Mouse (Mus musculus) forebrain, embryonic 10.5 days (tissue): Measurements from ENCODE around the gene Phex. TPM values are rescaled to one million over a fixed set of nuclear protein-coding genes. Genes with fewer than 3 reads are reported as not detected.

Experiments
- DNase-seq: peaks from one replicate; pipeline ENCODE4 v3.0.0-alpha.2; 2017; ENCODE audit warnings: low spot score; ENCODE audit errors: extremely low spot score
- H3K27ac ChIP-seq: fragments of 300-500 bp; sonication (generic); 2 replicates; pipeline ENCODE4 v1.5.1; 2016; ENCODE audit warnings: mild to moderate bottlenecking
- H3K27me3 ChIP-seq: fragments of 300-500 bp; sonication (generic); 2 replicates; pipeline ENCODE4 v1.6.1; 2016; ENCODE audit warnings: mild to moderate bottlenecking; ENCODE audit not compliant: poor library complexity, severe bottlenecking
- H3K36me3 ChIP-seq: fragments of 300-500 bp; sonication (generic); replicated peaks from 2 replicates; pipeline ENCODE4 v1.6.1; 2016; ENCODE audit warnings: mild to moderate bottlenecking, moderate library complexity
- H3K4me1 ChIP-seq: fragments of 300-500 bp; sonication (generic); 2 replicates; pipeline ENCODE4 v1.6.1; 2016
- H3K4me3 ChIP-seq: fragments of 300-500 bp; sonication (generic); 2 replicates; pipeline ENCODE4 v1.5.1; 2016; ENCODE audit warnings: mild to moderate bottlenecking, moderate library complexity
- H3K9me3 ChIP-seq: fragments of 300-500 bp; sonication (generic); 2 replicates; pipeline ENCODE4 v1.6.1; 2016; ENCODE audit warnings: mild to moderate bottlenecking, moderate library complexity
- WGBS: fragments of 180-500 bp; shearing (Covaris S2); methylation state at CpG from one replicate; pipeline ENCODE4 v1.1.7; 2016; 5-methylcytosine and 5-hydroxymethylcytosine counted together
- polyA plus RNA-seq: library from polyadenylated mRNA; unstranded; fragments of >200 nt; fragmentation: Nextera tagmentation; extraction: Ambion mirVana; gene quantifications from 2 replicates; pipeline ENCODE4 v1.2.1, GENCODE M21; 2016

The Phex gene
- 0.10 and 0.19 TPM in 2 replicates for polyA plus RNA-seq

GRCm38 (mm10) chrX:157415212-157415611, at the start of gene Phex:
Gene Phex, minus strand, starts transcription at chrX:157415312.
- H3K4me1 ChIP-seq: no peaks in the 10 kb centered on the region
- no peak for DNase-seq
- H3K27ac ChIP-seq: no peak within 1 kb of the TSS
- H3K9me3 ChIP-seq: no peaks in the 10 kb centered on the region
- no peak within 1 kb of the TSS for H3K4me3 ChIP-seq
- 66% methylated on average over 5 of the region's 5 CpGs for WGBS
- H3K36me3 ChIP-seq: no peaks in the 10 kb centered on the region
- peaks cover 22% of the 10 kb centered on the region; the same call in 1 of the 2 replicates for H3K27me3 ChIP-seq

GRCm38 (mm10) chrX:157462716-157463115, 47.6 kb upstream of the Phex start:
- H3K9me3 ChIP-seq: no peaks in the 10 kb centered on the region
- no peak for DNase-seq
- WGBS: 82% methylated on average over 3 of the region's 3 CpGs
- H3K27me3 ChIP-seq: no peaks in the 10 kb centered on the region
- H3K4me1 ChIP-seq: no peaks in the 10 kb centered on the region
- H3K4me3 ChIP-seq: no peak overlapping the region
- no peak overlapping the region for H3K27ac ChIP-seq
- peaks cover 65% of the 10 kb centered on the region for H3K36me3 ChIP-seq

GRCm38 (mm10) chrX:157454430-157454829, 39.3 kb upstream of the Phex start:
- no peak overlapping the region for H3K27ac ChIP-seq
- H3K4me1 ChIP-seq: no peaks in the 10 kb centered on the region
- H3K27me3 ChIP-seq: no peaks in the 10 kb centered on the region
- DNase-seq: peak; percentile 28
- no peak overlapping the region for H3K4me3 ChIP-seq
- peaks cover 49% of the 10 kb centered on the region for H3K36me3 ChIP-seq
- WGBS: 59% methylated on average over 1 of the region's 1 CpGs
- H3K9me3 ChIP-seq: no peaks in the 10 kb centered on the region

- no peaks in the 10 kb centered on the region for H3K4me1 ChIP-seq
These were observed 33.9 kb upstream of the Phex start for GRCm38 (mm10) chrX:157449000-157449399.

GRCm38 (mm10) chrX:157447431-157447830, 32.3 kb upstream of the Phex start:
- no peaks in the 10 kb centered on the region for H3K4me1 ChIP-seq
- DNase-seq: no peak
- 69% methylated on average over 6 of the region's 6 CpGs for WGBS
- H3K36me3 ChIP-seq: peaks cover 36% of the 10 kb centered on the region
- H3K4me3 ChIP-seq: no peak overlapping the region
- H3K9me3 ChIP-seq: no peaks in the 10 kb centered on the region
- H3K27ac ChIP-seq: no peak overlapping the region
- H3K27me3 ChIP-seq: peaks cover 8% of the 10 kb centered on the region; the same call in 1 of the 2 replicates

More at GRCm38 (mm10) chrX:157449000-157449399, 33.9 kb upstream of the Phex start:
- 92% methylated on average over 1 of the region's 1 CpGs for WGBS
- H3K27ac ChIP-seq: no peak overlapping the region
- H3K27me3 ChIP-seq: peaks cover 8% of the 10 kb centered on the region; the same call in 1 of the 2 replicates
- no peaks in the 10 kb centered on the region for H3K9me3 ChIP-seq
- H3K36me3 ChIP-seq: peaks cover 32% of the 10 kb centered on the region
- no peak overlapping the region for H3K4me3 ChIP-seq
- no peak for DNase-seq

GRCm38 (mm10) chrX:157434768-157435167, 19.7 kb upstream of the Phex start:
- Histone ChIP-seq H3K4me3 (no peak overlapping the region), H3K9me3 (no peaks in the 10 kb centered on the region), H3K27me3 (peaks cover 18% of the 10 kb centered on the region), H3K36me3 (no peaks in the 10 kb centered on the region), H3K27ac (no peak overlapping the region), H3K4me1 (no peaks in the 10 kb centered on the region)
- WGBS: 78% methylated on average over 1 of the region's 1 CpGs
- no peak for DNase-seq

- no peak overlapping the region for H3K27ac ChIP-seq
- H3K27me3 ChIP-seq: peaks cover 22% of the 10 kb centered on the region; the same call in 1 of the 2 replicates
- H3K4me3 ChIP-seq: no peak overlapping the region
- no peak for DNase-seq
- no peaks in the 10 kb centered on the region for H3K36me3 ChIP-seq
- 70% methylated on average over 2 of the region's 2 CpGs for WGBS
- no peaks in the 10 kb centered on the region for H3K9me3 ChIP-seq
- H3K4me1 ChIP-seq: no peaks in the 10 kb centered on the region
These were observed 4.3 kb upstream of the Phex start for GRCm38 (mm10) chrX:157419451-157419850.

- no peak overlapping the region for H3K4me3 ChIP-seq
- H3K9me3 ChIP-seq: no peaks in the 10 kb centered on the region
- DNase-seq: no peak
- H3K27ac ChIP-seq: no peak overlapping the region
- WGBS: 83% methylated on average over 6 of the region's 6 CpGs
- H3K36me3 ChIP-seq: no peaks in the 10 kb centered on the region
- H3K4me1 ChIP-seq: no peaks in the 10 kb centered on the region
- H3K27me3 ChIP-seq: peaks cover 18% of the 10 kb centered on the region; the same call in 1 of the 2 replicates
These were observed 10.2 kb downstream of the Phex start for GRCm38 (mm10) chrX:157404919-157405318.

- no peak for DNase-seq
- Histone ChIP-seq H3K36me3 (no peaks in the 10 kb centered on the region), H3K4me1 (no peaks in the 10 kb centered on the region), H3K27me3 (peaks cover 3% of the 10 kb centered on the region), H3K27ac (no peak overlapping the region), H3K9me3 (no peaks in the 10 kb centered on the region), H3K4me3 (no peak overlapping the region)
- 74% methylated on average over 2 of the region's 2 CpGs for WGBS
These were observed 23.9 kb downstream of the Phex start for GRCm38 (mm10) chrX:157391241-157391640.

GRCm38 (mm10) chrX:157390102-157390501, 25.0 kb downstream of the Phex start:
- H3K27me3 ChIP-seq: peaks cover 3% of the 10 kb centered on the region
- DNase-seq: no peak
- no peak overlapping the region for H3K4me3 ChIP-seq
- 78% methylated on average over 6 of the region's 6 CpGs for WGBS
- no peaks in the 10 kb centered on the region for H3K36me3 ChIP-seq
- H3K27ac ChIP-seq: no peak overlapping the region
- no peaks in the 10 kb centered on the region for H3K9me3 ChIP-seq
- no peaks in the 10 kb centered on the region for H3K4me1 ChIP-seq

GRCm38 (mm10) chrX:157388419-157388818, 26.7 kb downstream of the Phex start:
- DNase-seq: no peak
- no peaks in the 10 kb centered on the region for H3K36me3 ChIP-seq
- H3K27me3 ChIP-seq: peaks cover 3% of the 10 kb centered on the region
- H3K27ac ChIP-seq: no peak overlapping the region
- H3K4me1 ChIP-seq: no peaks in the 10 kb centered on the region
- no peak overlapping the region for H3K4me3 ChIP-seq
- H3K9me3 ChIP-seq: no peaks in the 10 kb centered on the region
- WGBS: 90% methylated on average over 3 of the region's 3 CpGs

- Histone ChIP-seq H3K4me1 (no peaks in the 10 kb centered on the region), H3K4me3 (no peak overlapping the region), H3K9me3 (no peaks in the 10 kb centered on the region), H3K36me3 (no peaks in the 10 kb centered on the region), H3K27ac (no peak overlapping the region), H3K27me3 (peaks cover 3% of the 10 kb centered on the region)
- WGBS: 93% methylated on average over 5 of the region's 5 CpGs
- DNase-seq: no peak
These were observed 28.1 kb downstream of the Phex start for GRCm38 (mm10) chrX:157387025-157387424.

- Histone ChIP-seq H3K4me1 (no peaks in the 10 kb centered on the region), H3K36me3 (no peaks in the 10 kb centered on the region), H3K4me3 (no peak overlapping the region), H3K27me3 (no peaks in the 10 kb centered on the region), H3K9me3 (no peaks in the 10 kb centered on the region), H3K27ac (no peak overlapping the region)
- WGBS: 61% methylated on average over 10 of the region's 10 CpGs
- DNase-seq: no peak
These were observed 36.3 kb downstream of the Phex start for GRCm38 (mm10) chrX:157378822-157379221.

GRCm38 (mm10) chrX:157377456-157377855, 37.7 kb downstream of the Phex start:
- Histone ChIP-seq H3K4me1 (no peaks in the 10 kb centered on the region), H3K9me3 (no peaks in the 10 kb centered on the region), H3K4me3 (no peak overlapping the region), H3K36me3 (no peaks in the 10 kb centered on the region), H3K27me3 (no peaks in the 10 kb centered on the region), H3K27ac (no peak overlapping the region)
- no peak for DNase-seq
- 62% methylated on average over 1 of the region's 1 CpGs for WGBS
